Mouse (Mus musculus) neural tube, embryonic 11.5 days (tissue): Measurements from ENCODE around the gene Gm27029. TPM values are rescaled to one million over a fixed set of nuclear protein-coding genes. Genes with fewer than 3 reads are reported as not detected.

Experiments
- ATAC-seq: fragments of 200-750 bp; cut with Nextera tagmentation; 2 replicates; pipeline ENCODE4 v1.8.0; 2017; ENCODE audit warnings: moderate number of reproducible peaks, mild to moderate bottlenecking, moderate TSS enrichment, moderate library complexity; ENCODE audit not compliant: insufficient read depth, low FRiP score, low TSS enrichment
- DNase-seq: peaks from one replicate; pipeline ENCODE4 v3.0.0-alpha.2; 2015; ENCODE audit warnings: low spot score
- H3K27ac ChIP-seq: fragments of 300-500 bp; sonication (generic); 2 replicates; pipeline ENCODE4 v1.5.1; 2014; ENCODE audit warnings: low read depth, mild to moderate bottlenecking, low read length
- H3K27me3 ChIP-seq: fragments of 300-500 bp; sonication (generic); 2 replicates; pipeline ENCODE4 v1.6.1; 2014; ENCODE audit warnings: mild to moderate bottlenecking, low read length, mixed read lengths; ENCODE audit not compliant: control insufficient read depth, insufficient read depth
- H3K36me3 ChIP-seq: fragments of 300-500 bp; sonication (generic); 2 replicates; pipeline ENCODE4 v1.6.1; 2014; ENCODE audit warnings: mild to moderate bottlenecking, low read length, moderate library complexity, mixed read lengths; ENCODE audit not compliant: control insufficient read depth, insufficient read depth
- H3K4me1 ChIP-seq: fragments of 300-500 bp; sonication (generic); 2 replicates; pipeline ENCODE4 v1.6.1; 2014; ENCODE audit warnings: low read length, mixed read lengths; ENCODE audit not compliant: control insufficient read depth, insufficient read depth
- H3K4me2 ChIP-seq: fragments of 300-500 bp; sonication (generic); 2 replicates; pipeline ENCODE4 v1.6.1; 2014; ENCODE audit warnings: low read depth, mild to moderate bottlenecking, moderate library complexity
- H3K4me3 ChIP-seq: fragments of 300-500 bp; sonication (generic); 2 replicates; pipeline ENCODE4 v1.5.1; 2014; ENCODE audit warnings: low read depth, low read length
- H3K9ac ChIP-seq: fragments of 300-500 bp; sonication (generic); 2 replicates; pipeline ENCODE4 v1.6.1; 2014; ENCODE audit warnings: mild to moderate bottlenecking, low read length
- H3K9me3 ChIP-seq: fragments of 300-500 bp; sonication (generic); 2 replicates; pipeline ENCODE4 v1.6.1; 2016; ENCODE audit warnings: low read length; ENCODE audit not compliant: control insufficient read depth
- WGBS: fragments of 180-500 bp; shearing (Covaris S2); extraction: QIAGEN DNeasy Blood & Tissue Kit; methylation state at CpG from one replicate; pipeline ENCODE4 v1.1.7; 2014; 5-methylcytosine and 5-hydroxymethylcytosine counted together
- polyA plus RNA-seq: library from polyadenylated mRNA; unstranded; fragments of >200 nt; fragmentation: Nextera tagmentation; extraction: Ambion mirVana; gene quantifications from 2 replicates; pipeline ENCODE4 v1.2.1, GENCODE M21; 2014

Gm27029 gene
- polyA plus RNA-seq, 1 experiment from 2014 or later, result 12.5 TPM

DNA sequence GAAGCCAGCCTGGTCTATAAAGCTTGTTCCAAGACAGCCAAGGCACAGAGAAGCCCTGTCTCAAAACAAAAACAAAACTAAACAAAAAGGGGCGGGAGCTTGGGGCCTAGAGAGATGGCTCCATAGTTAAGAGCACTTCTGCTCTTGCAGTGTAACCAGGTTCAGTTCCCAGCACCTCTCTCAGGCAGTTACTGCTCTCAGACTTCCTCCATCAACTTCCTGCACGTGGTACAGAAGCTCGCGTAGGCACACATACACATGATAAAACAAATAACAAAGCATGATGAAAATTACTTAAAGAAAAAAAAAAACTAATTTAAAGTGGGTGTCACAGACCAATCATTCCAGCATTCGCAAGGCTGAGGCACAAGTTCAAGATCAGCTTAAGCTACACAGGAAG lies 4.4 kb downstream of the Gm27029 start:
- WGBS, result 89% methylated on average over 5 of the region's 5 CpGs
- Histone ChIP-seq H3K9me3 (no peaks in the 10 kb centered on the region), H3K4me1 (peaks cover 6% of the 10 kb centered on the region), H3K4me3 (no peak overlapping the region), H3K27ac (no peak overlapping the region), H3K27me3 (no peaks in the 10 kb centered on the region), H3K9ac (no peak overlapping the region), H3K36me3 (no peaks in the 10 kb centered on the region), H3K4me2 (no peak overlapping the region)
- DNase-seq, result no peak
- no peak for ATAC-seq

DNA sequence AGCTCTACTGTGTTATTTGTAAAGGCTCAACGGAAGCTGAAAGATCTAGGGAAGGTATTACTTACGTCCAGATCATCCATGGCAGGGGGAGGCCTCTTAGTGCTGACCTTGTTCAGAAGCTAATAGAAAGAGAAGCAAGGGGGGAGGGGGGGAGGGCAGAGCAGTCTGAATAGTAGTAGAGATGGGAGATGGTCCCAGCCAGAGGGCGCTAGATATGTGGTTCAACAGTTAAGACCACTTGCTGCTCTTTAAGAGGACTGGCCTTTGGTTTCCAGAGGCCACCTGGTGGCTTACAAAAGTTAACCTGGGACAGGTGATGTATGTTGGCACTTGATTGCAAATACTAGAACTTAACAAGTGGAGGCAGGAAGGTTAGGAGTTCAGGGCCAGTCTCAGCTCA lies 5.0 kb downstream of the Gm27029 start:
- H3K27ac ChIP-seq, result no peak overlapping the region
- H3K36me3 ChIP-seq, result no peaks in the 10 kb centered on the region
- ATAC-seq (no peak), DNase-seq (no peak)
- no peak overlapping the region for H3K4me3 ChIP-seq
- no peak overlapping the region for H3K9ac ChIP-seq
- WGBS, result 30% methylated on average over 3 of the region's 3 CpGs
- no peak overlapping the region for H3K4me2 ChIP-seq
- H3K4me1 ChIP-seq, result peaks cover 6% of the 10 kb centered on the region
- H3K9me3 ChIP-seq, result no peaks in the 10 kb centered on the region
- H3K27me3 ChIP-seq, result no peaks in the 10 kb centered on the region

DNA sequence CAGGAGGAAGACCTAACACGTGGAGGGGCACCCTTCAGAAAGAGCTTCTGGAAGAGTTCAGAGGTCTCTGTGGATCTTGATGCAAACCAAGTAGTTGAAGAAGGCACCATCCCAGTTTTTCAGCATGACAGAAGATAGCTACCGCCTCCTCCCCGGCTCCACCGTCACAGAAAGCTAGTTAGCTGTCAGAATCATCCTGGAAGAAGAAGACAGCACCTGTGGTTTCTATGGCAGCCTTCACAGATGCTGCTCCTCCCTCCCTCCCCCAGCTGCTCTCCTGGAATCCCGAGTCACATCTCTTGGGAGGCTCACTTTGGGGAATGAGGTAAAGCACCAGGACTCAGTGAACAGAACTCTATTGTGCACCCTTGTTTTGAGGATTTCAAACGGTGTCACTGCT lies 5.6 kb downstream of the Gm27029 start:
- Histone ChIP-seq H3K27ac (no peak overlapping the region), H3K9me3 (no peaks in the 10 kb centered on the region), H3K9ac (no peak overlapping the region), H3K27me3 (no peaks in the 10 kb centered on the region), H3K4me3 (no peak overlapping the region), H3K4me2 (no peak overlapping the region), H3K4me1 (peaks cover 6% of the 10 kb centered on the region), H3K36me3 (peaks cover 1% of the 10 kb centered on the region; the same call in 1 of the 2 replicates)
- DNase-seq (no peak), ATAC-seq (no peak)
- WGBS, result 60% methylated on average over 6 of the region's 6 CpGs

DNA sequence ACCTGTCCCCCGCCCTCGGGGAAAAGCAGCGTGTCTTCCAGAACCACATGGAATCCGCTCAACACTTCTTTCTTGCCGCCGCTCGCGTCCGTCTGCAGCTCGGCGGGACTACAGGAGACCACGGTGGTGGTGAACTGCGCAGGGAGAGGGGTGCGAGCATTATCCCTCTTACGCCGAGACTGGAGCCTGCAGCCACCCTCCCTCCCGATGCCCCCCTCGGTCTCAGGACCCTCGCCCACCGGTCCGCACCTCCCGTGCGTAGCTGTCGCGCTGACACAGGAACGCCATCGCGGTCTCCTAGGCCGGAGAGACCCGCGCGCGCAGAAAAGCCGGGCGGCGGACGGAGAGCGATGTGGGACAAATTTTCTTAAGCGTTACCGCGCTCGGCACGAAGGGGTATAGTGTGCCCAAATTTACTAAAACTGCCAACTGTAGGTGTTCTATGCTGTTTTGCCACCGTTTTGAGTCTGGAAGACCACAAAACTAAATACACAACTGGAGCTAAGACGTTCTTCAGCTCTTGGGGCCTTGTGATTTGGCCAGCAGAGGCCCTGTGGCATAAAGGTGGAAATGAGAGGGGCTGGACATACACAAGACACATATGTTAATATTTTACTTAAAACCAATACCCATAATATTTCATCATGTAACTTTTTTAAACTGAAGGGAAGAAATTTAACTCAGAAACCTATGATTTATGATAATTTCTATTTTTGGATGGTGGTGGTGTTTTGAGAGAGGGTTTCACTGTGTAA lies 7.3 kb downstream of the Gm27029 start, which contains the start of gene Aarsd1:
Gene Aarsd1, minus strand, starts transcription at position 515 of the 755 bp plus-strand sequence.
- H3K4me2 ChIP-seq, result peak within 1 kb of the TSS; percentile 86
- no peaks in the 10 kb centered on the region for H3K9me3 ChIP-seq
- DNase-seq (peak; percentile 91), ATAC-seq (peak; percentile 71)
- H3K4me1 ChIP-seq, result peaks cover 6% of the 10 kb centered on the region
- H3K9ac ChIP-seq, result peak within 1 kb of the TSS; percentile 75
- no peaks in the 10 kb centered on the region for H3K27me3 ChIP-seq
- WGBS, result under 1% methylated on average over 45 of the region's 45 CpGs
- H3K4me3 ChIP-seq, result peak within 1 kb of the TSS; percentile 68
- peaks cover 4% of the 10 kb centered on the region; the same call in 1 of the 2 replicates for H3K36me3 ChIP-seq
- 0 out of 2 replicates have a peak within 1 kb of the TSS, but pooled peaks have one; percentile 39 for H3K27ac ChIP-seq

DNA sequence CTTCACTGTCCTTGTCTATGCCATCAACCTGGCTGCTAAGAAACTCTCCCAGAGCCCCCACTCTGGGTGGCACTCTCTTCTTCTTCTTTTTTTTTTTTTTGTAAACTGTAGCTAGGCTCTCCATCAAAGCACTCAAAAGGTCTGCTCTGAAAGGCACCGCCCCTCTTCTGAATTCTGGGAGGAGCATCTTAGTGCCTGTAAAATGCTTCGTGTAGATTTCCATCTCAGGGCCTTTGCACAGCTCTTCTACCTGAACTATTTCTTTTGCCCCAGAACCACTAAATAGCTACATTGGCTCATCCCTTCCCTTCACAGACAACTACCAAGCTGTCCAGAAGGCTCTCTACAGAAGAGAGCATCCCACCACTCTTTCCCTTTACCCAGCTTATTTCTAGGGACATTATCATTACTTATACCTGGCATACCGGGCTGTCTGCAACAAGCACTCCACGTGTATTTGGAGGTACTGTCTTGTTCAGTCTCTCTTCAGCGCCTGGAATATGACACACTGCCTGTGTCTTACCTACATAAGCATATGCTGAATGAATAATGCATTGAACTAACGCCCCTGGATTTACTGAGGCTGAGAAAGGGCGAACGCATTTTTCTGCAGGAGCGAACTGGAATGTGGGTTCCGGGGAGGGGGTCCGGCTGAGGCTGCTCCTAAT lies 8.0 kb downstream of the Gm27029 start:
- H3K27ac ChIP-seq, result 0 out of 2 replicates have a peak overlapping the region, but pooled peaks have one; percentile 39
- no peak for DNase-seq
- peak overlapping the region; percentile 75 for H3K9ac ChIP-seq
- peak; percentile 6; the same call in 1 of the 2 replicates for ATAC-seq
- peaks cover 6% of the 10 kb centered on the region for H3K4me1 ChIP-seq
- peak overlapping the region; percentile 86 for H3K4me2 ChIP-seq
- peaks cover 4% of the 10 kb centered on the region; the same call in 1 of the 2 replicates for H3K36me3 ChIP-seq
- H3K9me3 ChIP-seq, result no peaks in the 10 kb centered on the region
- no peaks in the 10 kb centered on the region for H3K27me3 ChIP-seq
- 4% methylated on average over 11 of the region's 11 CpGs for WGBS
- H3K4me3 ChIP-seq, result peak overlapping the region; percentile 68

DNA sequence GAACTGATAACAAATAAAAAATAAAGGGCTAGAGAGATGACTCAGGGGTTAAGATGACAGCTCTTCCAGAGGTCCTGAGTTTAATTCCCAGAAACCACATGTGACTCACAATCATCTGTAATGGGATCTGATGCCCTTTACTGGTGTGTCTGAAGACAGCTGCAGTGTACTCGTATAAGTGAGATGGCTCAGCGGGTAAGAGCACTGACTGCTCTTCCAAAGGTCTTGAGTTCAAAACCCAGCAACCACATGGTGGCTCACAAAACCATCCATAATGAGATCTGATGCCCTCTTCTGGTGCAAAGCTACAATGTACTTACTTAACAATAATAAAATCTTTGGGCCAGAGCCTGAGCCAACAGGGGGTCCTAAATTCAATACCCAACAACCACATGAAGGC lies 9.3 kb downstream of the Gm27029 start:
- peaks cover 6% of the 10 kb centered on the region for H3K4me1 ChIP-seq
- WGBS, result 89% methylated on average over 2 of the region's 2 CpGs
- no peak overlapping the region for H3K4me2 ChIP-seq
- no peak for ATAC-seq
- H3K27ac ChIP-seq, result no peak overlapping the region
- H3K9me3 ChIP-seq, result no peaks in the 10 kb centered on the region
- no peaks in the 10 kb centered on the region for H3K27me3 ChIP-seq
- peaks cover 13% of the 10 kb centered on the region for H3K36me3 ChIP-seq
- H3K9ac ChIP-seq, result no peak overlapping the region
- DNase-seq, result no peak
- no peak overlapping the region for H3K4me3 ChIP-seq

DNA sequence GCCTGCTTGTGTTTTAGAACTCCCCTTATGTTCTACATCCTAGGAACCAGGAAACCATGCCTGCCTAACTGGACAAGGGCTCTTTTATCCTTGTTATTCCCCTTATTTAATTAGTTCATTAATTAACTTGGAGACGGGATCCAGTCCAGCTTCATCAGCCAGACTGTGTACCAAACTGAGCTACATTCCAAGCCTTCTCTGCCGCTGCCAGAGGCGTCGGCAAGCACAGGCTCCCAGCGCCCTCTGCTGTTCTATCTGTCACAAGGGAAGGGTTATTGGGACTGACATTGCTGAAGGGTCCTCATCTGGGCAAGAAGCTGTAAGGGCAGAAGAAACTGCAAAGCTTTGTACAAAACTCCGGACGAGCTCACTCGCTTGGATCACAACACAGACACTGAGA lies 29.5 kb downstream of the Gm27029 start:
- ATAC-seq (no peak), DNase-seq (peak; percentile 71)
- H3K9ac ChIP-seq, result no peak overlapping the region
- no peaks in the 10 kb centered on the region for H3K9me3 ChIP-seq
- no peak overlapping the region for H3K27ac ChIP-seq
- no peaks in the 10 kb centered on the region for H3K27me3 ChIP-seq
- no peaks in the 10 kb centered on the region for H3K4me1 ChIP-seq
- H3K4me2 ChIP-seq, result no peak overlapping the region
- WGBS, result 9% methylated on average over 8 of the region's 8 CpGs
- no peak overlapping the region for H3K4me3 ChIP-seq
- no peaks in the 10 kb centered on the region for H3K36me3 ChIP-seq

DNA sequence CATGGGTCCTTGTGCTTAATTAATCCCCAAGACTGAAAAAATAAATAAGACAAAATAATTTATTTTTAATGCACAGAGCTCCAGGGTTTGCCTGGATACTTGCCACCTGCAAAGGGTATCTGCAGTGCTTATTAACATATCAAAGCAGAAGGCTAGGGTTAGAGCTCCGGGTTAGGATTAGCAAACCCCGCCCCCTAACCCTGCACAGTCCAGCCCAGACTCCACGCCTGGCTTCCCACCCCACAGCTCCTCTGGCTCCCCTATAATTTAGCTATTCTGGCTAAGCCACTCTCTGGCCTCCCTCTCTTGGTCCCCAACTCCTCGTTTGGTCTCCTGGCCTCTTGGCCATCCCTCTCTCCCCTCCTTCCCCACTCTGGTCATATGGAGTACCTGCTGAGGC lies 42.8 kb downstream of the Gm27029 start:
- H3K27ac ChIP-seq, result no peak overlapping the region
- H3K4me2 ChIP-seq, result no peak overlapping the region
- H3K36me3 ChIP-seq, result no peaks in the 10 kb centered on the region
- H3K9me3 ChIP-seq, result no peaks in the 10 kb centered on the region
- ATAC-seq, result no peak
- H3K4me1 ChIP-seq, result no peaks in the 10 kb centered on the region
- H3K4me3 ChIP-seq, result no peak overlapping the region
- H3K27me3 ChIP-seq, result no peaks in the 10 kb centered on the region
- DNase-seq, result no peak
- H3K9ac ChIP-seq, result no peak overlapping the region
- 21% methylated on average over 4 of the region's 4 CpGs for WGBS
